Mouse (Mus musculus): Measurements from ENCODE around the gene Ccdc117. TPM values are rescaled to one million over a fixed set of nuclear protein-coding genes. Genes with fewer than 3 reads are reported as not detected.

The Ccdc117 gene
- total and polyA plus RNA-seq, 3 experiments: 6.0 to 25.6 (median 21.7) TPM

- intact Hi-C loops (cut with DNase I): no loop called here
- no peaks in the 10 kb centered on the region for H3K27me3 ChIP-seq (ENCODE audit: control insufficient read depth, insufficient read depth, low read length)
- DNase-seq: no peak
- H3K36me3 ChIP-seq (ENCODE audit: control insufficient read depth, insufficient read depth, low read length): peaks cover 31% of the 10 kb centered on the region
- H3K4me3 ChIP-seq: no peak overlapping the region
- TF ChIP-seq POLR2A (IDR thresholded peaks at IDR 0.05; ENCODE audit: insufficient read depth, low read depth, low read length) (no peak), EP300 (IDR thresholded peaks at IDR 0.05; ENCODE audit: insufficient read depth, low read depth, low read length) (no peak), CTCF (IDR thresholded peaks at IDR 0.05) (no peak)
- H3K4me1 ChIP-seq (ENCODE audit: control insufficient read depth, insufficient read depth, low read length): no peaks in the 10 kb centered on the region; the same call in 1 of the 2 replicates
- WGBS: 81% methylated on average over 5 of the region's 5 CpGs
- H3K9ac ChIP-seq (ENCODE audit: low read depth, low read length): no peak overlapping the region
- H3K27ac ChIP-seq: no peak overlapping the region
- no peaks in the 10 kb centered on the region for H3K79me2 ChIP-seq (replicated peaks; ENCODE audit: control insufficient read depth, insufficient read depth, low read length)
Measured at GRCm38 (mm10) chr11:5530172-5530571, 11.8 kb downstream of the Ccdc117 start.

GRCm38 (mm10) chr11:5528841-5529240 is 13.1 kb downstream of the Ccdc117 start:
- no peak overlapping the region for H3K9ac ChIP-seq (ENCODE audit: low read depth, low read length)
- H3K4me3 ChIP-seq: no peak overlapping the region
- TF ChIP-seq POLR2A (IDR thresholded peaks at IDR 0.05; ENCODE audit: insufficient read depth, low read depth, low read length) (no peak), CTCF (IDR thresholded peaks at IDR 0.05) (no peak), EP300 (IDR thresholded peaks at IDR 0.05; ENCODE audit: insufficient read depth, low read depth, low read length) (no peak)
- H3K36me3 ChIP-seq (ENCODE audit: control insufficient read depth, insufficient read depth, low read length): peaks cover 31% of the 10 kb centered on the region
- intact Hi-C loops (cut with DNase I): no loop called here
- peaks cover under 1% of the 10 kb centered on the region for H3K4me1 ChIP-seq (ENCODE audit: control insufficient read depth, insufficient read depth, low read length)
- no peaks in the 10 kb centered on the region for H3K79me2 ChIP-seq (replicated peaks; ENCODE audit: control insufficient read depth, insufficient read depth, low read length)
- no peaks in the 10 kb centered on the region for H3K27me3 ChIP-seq (ENCODE audit: control insufficient read depth, insufficient read depth, low read length)
- 30% methylated on average over 5 of the region's 5 CpGs for WGBS
- H3K27ac ChIP-seq: no peak overlapping the region
- DNase-seq: no peak

GRCm38 (mm10) chr11:5527865-5528523 is 14.0 kb downstream of the Ccdc117 start:
- intact Hi-C loops (cut with DNase I): no loop called here
- WGBS: 75% methylated on average over 5 of the region's 5 CpGs

GRCm38 (mm10) chr11:5526573-5527439 is 15.2 kb downstream of the Ccdc117 start:
- no peak for DNase-seq

More at GRCm38 (mm10) chr11:5527865-5528523, 14.0 kb downstream of the Ccdc117 start:
- no peak overlapping the region for H3K27ac ChIP-seq
- H3K79me2 ChIP-seq (replicated peaks; ENCODE audit: control insufficient read depth, insufficient read depth, low read length): no peaks in the 10 kb centered on the region
- peaks cover 4% of the 10 kb centered on the region for H3K4me1 ChIP-seq (ENCODE audit: control insufficient read depth, insufficient read depth, low read length)
- no peak for DNase-seq
- TF ChIP-seq EP300 (IDR thresholded peaks at IDR 0.05; ENCODE audit: insufficient read depth, low read depth, low read length) (no peak), POLR2A (IDR thresholded peaks at IDR 0.05; ENCODE audit: insufficient read depth, low read depth, low read length) (no peak), CTCF (IDR thresholded peaks at IDR 0.05) (no peak)
- H3K27me3 ChIP-seq (ENCODE audit: control insufficient read depth, insufficient read depth, low read length): no peaks in the 10 kb centered on the region
- peaks cover 37% of the 10 kb centered on the region for H3K36me3 ChIP-seq (ENCODE audit: control insufficient read depth, insufficient read depth, low read length)
- no peak overlapping the region for H3K9ac ChIP-seq (ENCODE audit: low read depth, low read length)
- no peak overlapping the region for H3K4me3 ChIP-seq

GRCm38 (mm10) chr11:5525418-5525817 is 16.6 kb downstream of the Ccdc117 start:
- H3K79me2 ChIP-seq (replicated peaks; ENCODE audit: control insufficient read depth, insufficient read depth, low read length): no peaks in the 10 kb centered on the region
- no peak overlapping the region for H3K9ac ChIP-seq (ENCODE audit: low read depth, low read length)
- H3K27me3 ChIP-seq (ENCODE audit: control insufficient read depth, insufficient read depth, low read length): no peaks in the 10 kb centered on the region
- H3K4me3 ChIP-seq: no peak overlapping the region
- intact Hi-C loops (cut with DNase I): no loop called here
- DNase-seq: no peak
- peaks cover 5% of the 10 kb centered on the region for H3K4me1 ChIP-seq (ENCODE audit: control insufficient read depth, insufficient read depth, low read length)
- 90% methylated on average over 4 of the region's 4 CpGs for WGBS
- no peak for TF ChIP-seq EP300 (IDR thresholded peaks at IDR 0.05; ENCODE audit: insufficient read depth, low read depth, low read length)
- no peak for TF ChIP-seq CTCF (IDR thresholded peaks at IDR 0.05)
- no peak for TF ChIP-seq POLR2A (IDR thresholded peaks at IDR 0.05; ENCODE audit: insufficient read depth, low read depth, low read length)
- H3K27ac ChIP-seq: no peak overlapping the region
- peaks cover 27% of the 10 kb centered on the region for H3K36me3 ChIP-seq (ENCODE audit: control insufficient read depth, insufficient read depth, low read length)

More at GRCm38 (mm10) chr11:5526573-5527439, 15.2 kb downstream of the Ccdc117 start:
- intact Hi-C loops (cut with DNase I): no loop called here
- Histone ChIP-seq H3K4me1 (ENCODE audit: control insufficient read depth, insufficient read depth, low read length) (peaks cover 5% of the 10 kb centered on the region), H3K36me3 (ENCODE audit: control insufficient read depth, insufficient read depth, low read length) (peaks cover 33% of the 10 kb centered on the region), H3K4me3 (no peak overlapping the region), H3K9ac (ENCODE audit: low read depth, low read length) (no peak overlapping the region), H3K27ac (no peak overlapping the region), H3K79me2 (replicated peaks; ENCODE audit: control insufficient read depth, insufficient read depth, low read length) (no peaks in the 10 kb centered on the region), H3K27me3 (ENCODE audit: control insufficient read depth, insufficient read depth, low read length) (no peaks in the 10 kb centered on the region)
- TF ChIP-seq POLR2A (IDR thresholded peaks at IDR 0.05; ENCODE audit: insufficient read depth, low read depth, low read length): 0 out of 2 replicates have a peak, but pooled peaks have one; percentile 28
- TF ChIP-seq EP300 (IDR thresholded peaks at IDR 0.05; ENCODE audit: insufficient read depth, low read depth, low read length): no peak
- WGBS: 79% methylated on average over 7 of the region's 7 CpGs

All from heart, adult 2 months (tissue).